Comparison of ENCODE assay signal across 18 mouse cellular contexts in genomic region chr19:28235096-28235495, GRCm38 (mm10).
DNase-seq lines count a peak whose midpoint lies in the region; ATAC-seq lines count a peak whose summit lies in the region.
"Had no signal": no experiment of that assay in that cellular context is flagged by ENCODE, and none has a peak within 500 bp of the region (broad histone marks: within the 10 kb centered on the region; RNA-seq: fewer than 3 reads in every experiment).

No protein-coding gene starts in this region.

- H3K9me3 ChIP-seq in forebrain, embryonic 13.5 days (replicated peaks), result no peaks in the 10 kb centered on the region
- H3K9me3 ChIP-seq in liver, embryonic 12.5 days (replicated peaks), result no peaks in the 10 kb centered on the region
- H3K9me3 ChIP-seq: embryonic facial prominence, embryonic 15.5 days; G1E; limb, embryonic 15.5 days; midbrain, embryonic 13.5 days had no signal

- peak; percentile 74 for ATAC-seq in forebrain, embryonic 13.5 days
- ATAC-seq in liver, embryonic 12.5 days, result no peak
- ATAC-seq: CD4-positive, CD25-positive, alpha-beta regulatory T cell, adult 4 months; midbrain, embryonic 13.5 days had no signal

- H3K4me3 ChIP-seq in forebrain, embryonic 13.5 days, result no peak overlapping the region
- no peak overlapping the region for H3K4me3 ChIP-seq in liver, embryonic 12.5 days
- H3K4me3 ChIP-seq: embryonic facial prominence, embryonic 15.5 days; limb, embryonic 15.5 days; midbrain, embryonic 13.5 days; myocyte had no signal

- intact Hi-C loops in left cerebral cortex, postnatal 4 days (cut with DNase I), result no loop called here

- no peaks in the 10 kb centered on the region for H3K36me3 ChIP-seq in forebrain, embryonic 13.5 days (ENCODE audit: poor library complexity, severe bottlenecking)
- H3K36me3 ChIP-seq in liver, embryonic 12.5 days, result no peaks in the 10 kb centered on the region
- H3K36me3 ChIP-seq: embryonic facial prominence, embryonic 15.5 days; G1E; limb, embryonic 15.5 days; midbrain, embryonic 13.5 days had no signal

- no peaks in the 10 kb centered on the region for H3K27me3 ChIP-seq in forebrain, embryonic 13.5 days
- no peaks in the 10 kb centered on the region for H3K27me3 ChIP-seq in liver, embryonic 12.5 days (replicated peaks)
- H3K27me3 ChIP-seq: embryonic facial prominence, embryonic 15.5 days; limb, embryonic 15.5 days; midbrain, embryonic 13.5 days had no signal

- no peak overlapping the region for H3K27ac ChIP-seq in forebrain, embryonic 13.5 days
- H3K27ac ChIP-seq in liver, embryonic 12.5 days, result no peak overlapping the region
- H3K27ac ChIP-seq: embryonic facial prominence, embryonic 15.5 days; kidney, postnatal 0 days; limb, embryonic 15.5 days; midbrain, embryonic 13.5 days had no signal

- no peak overlapping the region for H3K9ac ChIP-seq in forebrain, embryonic 13.5 days
- H3K9ac ChIP-seq in liver, embryonic 12.5 days, result no peak overlapping the region
- H3K9ac ChIP-seq: embryonic facial prominence, embryonic 15.5 days; limb, embryonic 15.5 days; midbrain, embryonic 13.5 days had no signal

- WGBS in forebrain, embryonic 13.5 days, result 54% methylated on average over 9 of the region's 9 CpGs
- WGBS in liver, embryonic 12.5 days (ENCODE audit: insufficient replicate concordance), result 71% methylated on average over 9 of the region's 9 CpGs

- H3K4me1 ChIP-seq in forebrain, embryonic 13.5 days, result no peaks in the 10 kb centered on the region
- no peaks in the 10 kb centered on the region for H3K4me1 ChIP-seq in liver, embryonic 12.5 days
- H3K4me1 ChIP-seq: limb, embryonic 15.5 days; midbrain, embryonic 13.5 days had no signal

- no peak overlapping the region for H3K4me2 ChIP-seq in forebrain, embryonic 13.5 days
- no peak overlapping the region for H3K4me2 ChIP-seq in liver, embryonic 12.5 days
- H3K4me2 ChIP-seq: embryonic facial prominence, embryonic 15.5 days; limb, embryonic 15.5 days; midbrain, embryonic 13.5 days had no signal

- peak; percentile 61 to 71 for DNase-seq in cerebellum, postnatal 14 days
- DNase-seq in cerebellum, adult 11 months, result no peak
- peak; percentile 62 for DNase-seq in left cerebral cortex, postnatal 4 days
- DNase-seq in left cerebral cortex, adult 18-20 months (ENCODE audit: low spot score in 2 of 2), result no peak
- DNase-seq in layer of hippocampus, adult 9-11 months, result peak; percentile 42
- no peak for DNase-seq in heart, adult 18-20 months
- DNase-seq: adrenal gland, postnatal 14 days; cerebellum, adult 8-10 months; lung, postnatal 10 days had no signal

Comparison
In these comparisons a context has a peak if more than half of its experiments do, and no peak if none do; other contexts are left out.
1. DNase-seq: peak in cerebellum, postnatal 14 days (2 of 2), left cerebral cortex, postnatal 4 days (single experiment) and layer of hippocampus, adult 9-11 months (single experiment); none in cerebellum, adult 11 months (single experiment), left cerebral cortex, adult 18-20 months (0 of 2) and heart, adult 18-20 months (0 of 2).